Mouse (Mus musculus): ENCODE measurements around the gene Rab42.

DNA sequence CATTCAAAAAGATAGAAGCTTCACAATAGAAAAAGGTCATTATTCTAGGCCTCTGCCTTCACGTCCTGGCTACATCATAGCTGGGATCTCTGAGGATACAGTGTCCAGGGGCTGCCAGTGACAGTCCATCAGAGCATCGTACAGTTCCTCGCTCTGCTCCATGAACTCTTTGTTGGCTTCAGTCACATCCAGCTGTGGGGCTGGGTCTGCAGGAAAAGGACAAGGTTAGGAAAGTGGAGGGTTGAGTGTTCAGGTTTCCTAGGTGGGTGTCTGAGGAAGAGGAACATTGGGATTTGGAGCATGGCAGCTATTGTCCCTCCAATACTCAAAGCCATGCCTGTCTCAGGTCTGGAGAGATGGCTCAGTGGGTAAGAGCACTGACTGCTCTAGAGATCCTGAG is 8.6 kb upstream of the Rab42 start:
- no peak for TF ChIP-seq POLR2A (IDR thresholded peaks at IDR 0.05; ENCODE audit: insufficient read depth, low read length)
- TF ChIP-seq EP300 (IDR thresholded peaks at IDR 0.05; ENCODE audit: insufficient read depth, low read depth, low read length), result no peak
- TF ChIP-seq CTCF (IDR thresholded peaks at IDR 0.05; ENCODE audit: low read depth, low read length), result no peak
